Mouse (Mus musculus) gastrocnemius, postnatal 25 days (tissue): Measurements from ENCODE around the gene Sinhcaf. TPM values are rescaled to one million over a fixed set of nuclear protein-coding genes. Genes with fewer than 3 reads are reported as not detected.
"Not testable (repeated sequence)": the region's sequence is repeated elsewhere in the genome, so short reads cannot be mapped to it uniquely, and the experiment has no call there.

ENCODE experiments used
- DNase-seq: peaks from one replicate; pipeline ENCODE4 v3.0.0; 2022
- total RNA-seq, 2 experiments: library from RNA; stranded (reverse); gene quantifications; 1 replicate in 1 of 2; 2 replicates in 1 of 2; pipeline ENCODE4 v1.2.3; 2021

Sinhcaf gene
- total RNA-seq, 2 experiments from 2014 or later: 0.95 to 2.7 TPM

- DNase-seq: peak; percentile 19
Measured at GRCm38 (mm10) chr6:148945509-148946408, 508 bp downstream of the Sinhcaf start.

DNA sequence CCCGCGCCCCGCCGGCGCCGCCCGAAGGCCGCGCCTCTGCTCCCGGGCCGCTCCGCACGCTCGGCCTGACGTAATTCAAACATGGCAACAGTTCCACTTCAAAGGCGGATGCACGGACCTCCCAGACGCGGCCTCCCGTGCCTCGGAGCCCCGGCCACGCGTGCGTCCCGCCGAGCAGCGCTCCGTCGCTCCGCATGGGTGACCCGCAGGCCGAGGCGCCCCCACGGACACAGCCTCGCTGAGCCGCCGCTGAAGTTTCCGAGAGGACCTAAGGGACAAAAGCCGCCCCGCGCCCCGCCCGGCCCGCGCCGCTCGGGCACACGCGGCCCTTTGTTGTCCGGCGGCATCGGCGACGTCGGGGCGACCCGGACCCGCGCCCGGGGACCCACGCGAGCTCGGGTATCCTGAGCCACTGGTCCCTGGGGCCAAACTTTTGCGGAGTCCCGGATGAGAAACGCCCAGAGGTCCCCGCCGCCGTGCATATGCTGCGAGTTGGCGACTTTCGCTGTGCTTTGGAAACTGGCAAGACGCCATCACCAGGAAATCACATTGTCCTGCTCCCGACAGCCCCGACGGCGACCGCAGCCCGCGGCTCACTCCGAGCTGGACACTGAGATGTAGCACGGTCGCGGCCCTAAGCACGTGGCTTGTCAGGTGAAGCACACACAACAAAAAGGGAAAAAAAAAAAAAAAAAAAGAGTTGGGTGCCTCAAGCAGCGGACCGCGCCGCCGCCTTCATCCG is 1.3 kb downstream of the Sinhcaf start:
- DNase-seq: peak; percentile 38

GRCm38 (mm10) chr6:148944344-148944766 is 1.9 kb downstream of the Sinhcaf start:
- no peak for DNase-seq

DNA sequence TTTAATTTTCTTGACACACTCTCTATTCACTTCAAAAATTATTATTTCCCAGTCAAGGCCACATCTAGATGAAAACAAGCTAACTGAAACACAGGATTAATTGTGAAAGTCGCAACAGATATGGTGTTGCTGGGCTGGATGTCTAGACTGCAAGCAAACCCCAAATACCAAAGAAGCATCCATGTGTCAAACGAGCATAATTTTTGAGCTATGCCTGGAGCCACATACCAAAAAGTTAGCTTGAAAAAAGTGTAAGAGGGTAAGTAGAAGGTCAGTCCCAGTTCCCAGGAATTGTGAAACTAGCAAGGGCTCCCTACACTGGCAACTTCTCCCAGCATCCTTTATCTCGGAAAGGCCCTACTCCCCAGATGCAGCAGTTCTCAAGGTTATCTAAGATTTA is 2.6 kb downstream of the Sinhcaf start:
- no peak for DNase-seq

DNA sequence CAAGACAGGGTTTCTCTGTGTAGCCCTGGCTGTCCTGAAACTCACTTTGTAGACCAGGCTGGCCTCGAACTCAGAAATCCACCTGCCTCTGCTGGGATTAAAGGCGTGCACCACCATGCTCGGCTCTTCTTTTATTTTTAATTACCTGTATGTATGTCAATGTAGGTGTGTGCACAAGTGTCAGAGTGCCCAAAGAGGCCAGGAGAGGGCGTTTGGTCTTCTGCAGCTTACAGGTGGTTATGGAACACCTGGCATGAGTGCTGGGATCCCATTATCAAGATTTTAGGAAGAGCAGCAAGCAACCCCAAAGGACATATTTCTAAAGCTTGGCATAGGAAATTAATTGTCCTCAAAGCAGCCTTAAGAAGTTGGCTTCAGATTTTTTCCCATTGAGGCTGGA is 3.9 kb downstream of the Sinhcaf start:
- DNase-seq: no peak

GRCm38 (mm10) chr6:148941880-148942279 is 4.4 kb downstream of the Sinhcaf start:
- DNase-seq: no peak

DNA sequence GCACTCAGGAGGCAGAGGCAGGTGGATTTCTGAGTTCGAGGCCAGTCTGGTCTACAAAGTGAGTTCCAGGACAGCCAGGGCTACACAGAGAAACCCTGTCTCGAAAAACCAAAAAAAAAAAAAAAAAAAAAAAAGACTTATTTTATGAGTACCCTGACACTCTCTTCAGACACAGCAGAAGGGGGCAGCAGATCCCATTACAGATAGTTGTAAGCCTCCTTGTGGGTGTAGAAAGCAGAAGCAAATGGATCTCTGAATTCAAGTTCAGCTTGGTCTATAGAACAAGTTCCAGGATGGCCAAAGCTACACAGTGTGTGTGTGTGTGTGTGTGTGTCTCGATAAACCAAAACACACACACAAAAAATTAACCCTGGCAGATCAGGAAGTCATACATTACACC is 5.9 kb downstream of the Sinhcaf start:
- not testable (repeated sequence) for DNase-seq

DNA sequence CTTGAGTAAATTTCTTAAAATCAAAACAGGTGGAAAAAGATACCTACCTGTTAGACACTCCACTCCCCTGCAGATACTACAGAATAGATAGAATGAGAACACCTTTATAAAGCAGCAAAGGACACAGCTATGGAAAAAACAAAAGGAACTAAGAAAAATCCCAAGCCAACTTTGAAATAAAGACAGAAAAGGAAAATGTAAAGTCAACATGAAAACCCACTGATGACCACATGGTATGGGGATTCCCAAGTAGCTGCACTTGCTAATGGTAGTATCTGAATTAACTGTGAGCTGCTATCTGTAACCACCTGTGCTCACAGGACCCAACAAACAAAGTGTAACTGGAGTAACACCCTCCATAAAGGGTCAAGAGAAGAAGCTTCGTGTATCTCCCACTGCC is 8.6 kb downstream of the Sinhcaf start:
- DNase-seq: no peak

DNA sequence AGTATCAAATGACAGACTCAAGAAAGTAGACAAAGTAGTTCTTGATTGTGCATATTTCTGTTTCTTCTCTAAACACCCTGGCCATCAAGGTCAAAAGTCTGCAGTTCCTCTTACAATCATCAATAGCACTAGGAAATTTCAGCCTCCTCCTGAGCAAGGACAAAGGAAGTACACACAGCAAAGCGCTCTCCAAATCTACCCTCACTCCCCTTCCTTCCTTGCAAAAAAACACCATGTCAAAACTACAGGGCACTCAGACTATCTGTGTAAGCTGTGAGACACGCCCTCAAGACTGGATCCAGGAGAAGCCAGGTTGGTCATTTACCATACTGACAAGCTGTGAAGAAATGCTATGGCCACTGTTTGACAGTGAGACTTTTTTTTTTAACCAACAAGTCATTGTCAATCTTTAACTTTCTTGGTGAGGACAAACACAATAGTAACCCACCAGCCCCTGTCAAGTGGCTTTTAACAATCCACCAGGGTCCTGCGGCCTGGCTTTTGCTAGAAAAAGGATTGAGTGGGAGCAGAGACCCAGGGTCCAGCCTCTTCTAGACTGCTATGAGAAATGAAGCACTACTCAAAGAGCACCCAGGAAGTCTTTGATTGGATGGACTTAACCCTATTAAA is 11.2 kb downstream of the Sinhcaf start:
- no peak for DNase-seq

GRCm38 (mm10) chr6:148931281-148931680 is 15.0 kb downstream of the Sinhcaf start:
- no peak for DNase-seq

DNA sequence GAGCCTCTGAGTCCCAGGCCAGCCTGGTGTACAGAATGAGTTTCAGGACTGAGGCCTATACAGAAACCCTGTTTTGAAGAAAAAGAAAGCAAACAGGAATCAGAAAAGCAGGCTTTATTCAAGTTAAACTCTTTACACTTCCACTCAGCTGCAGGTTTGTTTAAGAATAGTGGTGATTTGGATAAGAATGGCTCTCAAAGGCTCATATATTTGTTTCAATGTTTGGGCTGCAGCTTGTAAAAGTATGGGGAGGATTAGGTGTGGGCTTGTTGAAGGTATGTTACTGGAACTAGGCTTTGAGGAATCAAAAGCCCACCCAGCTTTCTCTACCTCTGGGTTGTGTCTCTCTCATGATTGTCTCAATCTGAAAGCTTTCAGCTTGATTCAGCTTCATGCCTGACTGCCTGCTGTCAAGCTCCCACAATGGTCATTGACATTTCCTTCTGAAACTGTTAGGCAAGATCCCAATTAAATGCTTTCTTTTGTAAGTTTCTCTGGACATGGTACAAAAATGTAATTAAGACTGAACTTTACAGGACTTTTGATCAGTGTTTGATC is 27.3 kb downstream of the Sinhcaf start:
- no peak for DNase-seq

DNA sequence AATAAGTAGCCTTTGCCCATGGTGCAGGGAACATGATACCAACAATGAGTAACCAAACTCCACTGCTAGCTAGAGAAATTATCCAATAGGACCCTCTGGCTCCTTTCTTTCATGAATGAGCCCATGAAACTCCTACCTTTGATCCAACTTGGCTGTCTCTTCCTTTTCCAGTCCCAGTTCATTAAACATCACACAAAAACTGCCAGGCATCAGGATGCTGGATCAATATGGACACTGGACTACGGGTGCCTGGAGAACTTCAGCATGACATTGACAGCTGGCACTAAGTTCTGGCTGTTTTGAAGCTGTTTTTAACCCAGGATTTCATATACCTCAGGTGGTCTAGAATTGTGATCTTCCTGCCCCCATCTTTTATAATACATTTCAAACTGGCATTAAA is 28.6 kb downstream of the Sinhcaf start:
- DNase-seq: no peak

- no peak for DNase-seq
Measured at GRCm38 (mm10) chr6:148916817-148917216, 29.4 kb downstream of the Sinhcaf start.

DNA sequence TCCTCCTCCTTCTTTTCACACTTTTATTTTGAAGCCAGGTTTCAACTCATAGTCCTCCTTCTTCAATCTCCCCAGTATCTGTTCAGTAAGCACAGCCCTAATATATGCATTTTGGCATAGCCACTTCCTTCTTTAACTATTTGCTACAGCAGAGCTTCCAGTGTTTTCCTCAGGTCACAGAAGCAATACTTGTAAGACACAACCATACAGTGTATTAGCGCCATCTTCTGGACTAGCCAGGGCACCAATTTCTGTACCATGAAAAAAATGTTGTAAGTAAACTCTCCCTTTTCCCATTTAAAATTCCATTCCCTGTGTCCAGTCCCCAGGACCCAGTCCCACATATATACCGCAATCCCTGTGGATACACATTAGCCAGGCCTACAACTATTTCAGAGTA is 32.3 kb downstream of the Sinhcaf start:
- no peak for DNase-seq

- not testable (repeated sequence) for DNase-seq
Measured at GRCm38 (mm10) chr6:148911906-148912305, 34.4 kb downstream of the Sinhcaf start.

DNA sequence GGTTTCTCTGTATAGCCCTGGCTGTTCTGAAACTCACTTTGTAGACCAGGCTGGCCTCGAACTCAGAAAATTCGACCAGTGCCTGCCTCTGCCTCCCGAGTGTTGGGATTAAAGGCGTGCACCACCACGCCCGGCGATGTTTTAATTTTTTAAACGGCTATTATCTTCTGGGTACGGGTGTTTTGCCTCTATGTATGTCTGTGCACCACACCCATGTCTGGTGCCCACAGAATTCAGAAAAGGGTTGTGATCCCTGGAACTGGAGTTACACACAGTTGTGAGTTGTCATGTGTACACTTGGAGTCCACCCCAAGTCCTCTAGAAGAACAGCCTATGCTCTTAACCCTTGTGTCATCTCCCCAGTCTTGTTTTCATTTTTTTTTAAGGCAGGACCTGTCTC is 39.3 kb downstream of the Sinhcaf start:
- DNase-seq: no peak

DNA sequence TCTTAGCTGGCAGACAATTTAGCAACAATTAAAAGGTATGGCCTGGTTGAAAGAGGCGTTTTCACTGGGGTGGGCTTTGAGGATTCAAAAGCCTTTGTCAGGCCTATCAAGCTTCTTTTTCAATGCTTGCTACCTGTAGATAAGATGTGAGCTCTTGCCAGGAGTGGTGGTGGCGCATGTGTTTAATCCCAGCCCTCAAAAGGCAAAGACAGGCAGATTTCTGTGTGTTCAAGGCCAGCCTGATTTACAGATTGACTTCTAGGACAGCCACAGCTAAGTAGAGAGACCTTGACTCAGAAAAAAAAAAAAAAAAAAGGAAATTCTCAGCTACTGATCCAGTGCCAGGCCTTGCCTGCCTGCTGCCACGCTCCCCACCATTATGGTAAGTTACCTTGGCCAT is 43.5 kb downstream of the Sinhcaf start:
- no peak for DNase-seq

DNA sequence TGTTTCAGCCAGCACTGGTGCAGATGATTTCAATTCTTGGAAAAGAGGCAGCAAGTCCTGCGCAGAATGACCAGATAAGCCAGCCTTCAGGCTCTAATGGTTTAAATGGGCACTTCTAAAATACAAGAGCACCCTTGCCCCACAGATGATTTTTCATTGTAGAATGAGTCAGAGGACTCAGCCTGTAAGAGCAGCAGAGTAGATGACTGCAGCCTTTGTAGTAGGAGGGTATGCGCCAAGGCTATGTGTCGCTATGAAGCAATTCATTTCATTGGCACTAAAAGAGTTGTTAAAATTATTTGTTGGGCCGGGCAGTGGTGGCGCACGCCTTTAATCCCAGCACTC is 49.8 kb downstream of the Sinhcaf start:
- DNase-seq: no peak

GRCm38 (mm10) chr6:148895773-148896506 is 50.3 kb downstream of the Sinhcaf start, which contains the start of gene Caprin2:
Gene Caprin2 (minus strand): TSS chr6:148896237.
- DNase-seq: peak; percentile 84

GRCm38 (mm10) chr6:148894888-148895772 is 51.1 kb downstream of the Sinhcaf start:
- DNase-seq: no peak

- DNase-seq: no peak
Measured at GRCm38 (mm10) chr6:148873911-148874310, 72.4 kb downstream of the Sinhcaf start.
